Mouse (Mus musculus) limb, embryonic 14.5 days (tissue): Measurements from ENCODE around the gene Lrba. TPM values are rescaled to one million over a fixed set of nuclear protein-coding genes. Genes with fewer than 3 reads are reported as not detected.

ENCODE experiments used
- ATAC-seq: fragments of 200-750 bp; cut with Nextera tagmentation; 2 replicates; pipeline ENCODE4 v1.8.0; 2017; ENCODE audit warnings: low read depth, moderate number of reproducible peaks, moderate TSS enrichment; ENCODE audit not compliant: low FRiP score
- DNase-seq: peaks from one replicate; pipeline ENCODE4 v3.0.0-alpha.2; 2015; ENCODE audit warnings: low spot score
- H3K27ac ChIP-seq: fragments of 300-500 bp; sonication (generic); replicated peaks from 2 replicates; pipeline ENCODE4 v1.5.1; 2014; ENCODE audit warnings: low read depth, mild to moderate bottlenecking, low read length, moderate library complexity, mixed read lengths
- H3K27me3 ChIP-seq: fragments of 300-500 bp; sonication (generic); 2 replicates; pipeline ENCODE4 v1.6.1; 2014; ENCODE audit warnings: low read length, mixed read lengths; ENCODE audit not compliant: control insufficient read depth, insufficient read depth
- H3K36me3 ChIP-seq: fragments of 300-500 bp; sonication (generic); 2 replicates; pipeline ENCODE4 v1.6.1; 2014; ENCODE audit warnings: mild to moderate bottlenecking, low read length, moderate library complexity, mixed read lengths; ENCODE audit not compliant: control insufficient read depth, insufficient read depth
- H3K4me1 ChIP-seq: fragments of 300-500 bp; sonication (generic); 2 replicates; pipeline ENCODE4 v1.6.1; 2014; ENCODE audit warnings: antibody characterized with exemption, low read length, mixed read lengths; ENCODE audit not compliant: control insufficient read depth, insufficient read depth
- H3K4me2 ChIP-seq: fragments of 300-500 bp; sonication (generic); replicated peaks from 2 replicates; pipeline ENCODE4 v1.6.1; 2014; ENCODE audit warnings: low read depth, mild to moderate bottlenecking, low read length, moderate library complexity; ENCODE audit not compliant: severe bottlenecking
- H3K4me3 ChIP-seq: fragments of 300-500 bp; sonication (generic); replicated peaks from 2 replicates; pipeline ENCODE4 v1.5.1; 2014; ENCODE audit warnings: low read length
- H3K9ac ChIP-seq: fragments of 300-500 bp; sonication (generic); 2 replicates; pipeline ENCODE4 v1.6.1; 2014; ENCODE audit warnings: mild to moderate bottlenecking, low read depth, low read length, moderate library complexity; ENCODE audit not compliant: severe bottlenecking
- H3K9me3 ChIP-seq: fragments of 300-500 bp; sonication (generic); 2 replicates; pipeline ENCODE4 v1.6.1; 2016; ENCODE audit warnings: low read length; ENCODE audit not compliant: control insufficient read depth
- POLR2A ChIP-seq: fragments of 200-500 bp; IDR thresholded peaks from 2 replicates; pipeline ENCODE4 v1.8.0; 2012; ENCODE audit warnings: inconsistent platforms, mild to moderate bottlenecking, moderate library complexity, borderline replicate concordance; ENCODE audit not compliant: insufficient read depth, insufficient read length; ENCODE audit errors: extremely low read depth
- WGBS: fragments of 180-500 bp; shearing (Covaris S2); extraction: QIAGEN DNeasy Blood & Tissue Kit; methylation state at CpG from one replicate; pipeline ENCODE4 v1.1.7; 2014; 5-methylcytosine and 5-hydroxymethylcytosine counted together
- polyA plus RNA-seq, 2 experiments: library from polyadenylated mRNA; depleted of rRNA in 1 of 2; stranded (reverse) in 1 of 2; unstranded in 1 of 2; fragments of >200 nt; fragmentation: Nextera tagmentation in 1 of 2; extraction: Ambion mirVana in 1 of 2; gene quantifications; 2 replicates each; pipeline versions ENCODE4 v1.2.1 to v1.2.3; 2012 to 2014

Lrba gene
- polyA plus RNA-seq, 2 experiments: 8.9 to 13.6 TPM

- Histone ChIP-seq H3K4me2 (no peak overlapping the region), H3K27me3 (no peaks in the 10 kb centered on the region), H3K27ac (no peak overlapping the region), H3K9ac (no peak overlapping the region), H3K9me3 (no peaks in the 10 kb centered on the region), H3K4me1 (no peaks in the 10 kb centered on the region), H3K4me3 (no peak overlapping the region), H3K36me3 (no peaks in the 10 kb centered on the region)
- 88% methylated on average over 5 of the region's 5 CpGs for WGBS
- ATAC-seq (no peak), DNase-seq (no peak)
- no peak for TF ChIP-seq POLR2A
Measured at GRCm38 (mm10) chr3:86641393-86641792, 416.9 kb downstream of the Lrba start.

GRCm38 (mm10) chr3:86641796-86642195 is 417.3 kb downstream of the Lrba start:
- Histone ChIP-seq H3K4me1 (no peaks in the 10 kb centered on the region), H3K9me3 (no peaks in the 10 kb centered on the region), H3K27me3 (no peaks in the 10 kb centered on the region), H3K9ac (no peak overlapping the region), H3K27ac (no peak overlapping the region), H3K4me3 (no peak overlapping the region), H3K36me3 (no peaks in the 10 kb centered on the region), H3K4me2 (no peak overlapping the region)
- no peak for ATAC-seq
- no peak for TF ChIP-seq POLR2A
- DNase-seq: no peak

GRCm38 (mm10) chr3:86646771-86647170 is 422.3 kb downstream of the Lrba start:
- no peak for DNase-seq
- Histone ChIP-seq H3K4me1 (no peaks in the 10 kb centered on the region), H3K9ac (no peak overlapping the region), H3K27me3 (no peaks in the 10 kb centered on the region), H3K4me2 (no peak overlapping the region), H3K4me3 (no peak overlapping the region), H3K27ac (no peak overlapping the region), H3K36me3 (no peaks in the 10 kb centered on the region), H3K9me3 (no peaks in the 10 kb centered on the region)
- no peak for TF ChIP-seq POLR2A
- no peak for ATAC-seq
- 55% methylated on average over 2 of the region's 2 CpGs for WGBS

GRCm38 (mm10) chr3:86651006-86651405 is 426.5 kb downstream of the Lrba start:
- DNase-seq (no peak), ATAC-seq (no peak)
- no peak for TF ChIP-seq POLR2A
- Histone ChIP-seq H3K4me2 (no peak overlapping the region), H3K9ac (no peak overlapping the region), H3K9me3 (no peaks in the 10 kb centered on the region), H3K27me3 (no peaks in the 10 kb centered on the region), H3K27ac (no peak overlapping the region), H3K4me1 (no peaks in the 10 kb centered on the region), H3K36me3 (no peaks in the 10 kb centered on the region), H3K4me3 (no peak overlapping the region)
- 55% methylated on average over 3 of the region's 3 CpGs for WGBS

GRCm38 (mm10) chr3:86659326-86659725 is 434.8 kb downstream of the Lrba start:
- 59% methylated on average over 5 of the region's 5 CpGs for WGBS
- H3K27me3 ChIP-seq: no peaks in the 10 kb centered on the region

GRCm38 (mm10) chr3:86664399-86664798 is 439.9 kb downstream of the Lrba start:
- no peak for TF ChIP-seq POLR2A
- no peaks in the 10 kb centered on the region for H3K27me3 ChIP-seq
- DNase-seq (no peak), ATAC-seq (no peak)
- H3K4me3 ChIP-seq: no peak overlapping the region
- H3K9me3 ChIP-seq: no peaks in the 10 kb centered on the region
- no peaks in the 10 kb centered on the region for H3K4me1 ChIP-seq
- no peak overlapping the region for H3K27ac ChIP-seq
- 52% methylated on average over 3 of the region's 3 CpGs for WGBS
- no peak overlapping the region for H3K9ac ChIP-seq
- no peaks in the 10 kb centered on the region for H3K36me3 ChIP-seq
- H3K4me2 ChIP-seq: no peak overlapping the region

More at GRCm38 (mm10) chr3:86659326-86659725, 434.8 kb downstream of the Lrba start:
- H3K9ac ChIP-seq: no peak overlapping the region
- no peak overlapping the region for H3K27ac ChIP-seq
- TF ChIP-seq POLR2A: no peak
- DNase-seq (no peak), ATAC-seq (no peak)
- H3K4me1 ChIP-seq: no peaks in the 10 kb centered on the region
- no peaks in the 10 kb centered on the region for H3K9me3 ChIP-seq
- no peaks in the 10 kb centered on the region for H3K36me3 ChIP-seq
- H3K4me2 ChIP-seq: no peak overlapping the region
- H3K4me3 ChIP-seq: no peak overlapping the region
